Mouse (Mus musculus) heart, embryonic 14.5 days (tissue): ENCODE data around the gene Cradd. TPM values are rescaled to one million over a fixed set of nuclear protein-coding genes. Genes with fewer than 3 reads are reported as not detected.

Experiments
- ATAC-seq: fragments of 200-750 bp; cut with Nextera tagmentation; 2 replicates; pipeline ENCODE4 v1.8.0; 2017; ENCODE audit warnings: low read depth, moderate TSS enrichment; ENCODE audit not compliant: insufficient number of reproducible peaks, insufficient read depth, low FRiP score
- H3K27ac ChIP-seq, 2 experiments: fragments of 200-500 bp in 1 of 2; fragments of 300-500 bp in 1 of 2; sonication (generic) in 1 of 2; replicated peaks in 1 of 2; 2 replicates each; pipeline ENCODE4 v1.5.1; 2012 to 2014; ENCODE audit warnings: low read depth in 2 of 2, low read length in 2 of 2, control low read depth in 1 of 2, mild to moderate bottlenecking in 1 of 2, mixed read lengths in 1 of 2; ENCODE audit not compliant: control insufficient read depth in 1 of 2, insufficient read depth in 1 of 2
- H3K27me3 ChIP-seq: fragments of 300-500 bp; sonication (generic); 2 replicates; pipeline ENCODE4 v1.6.1; 2014; ENCODE audit warnings: mild to moderate bottlenecking, low read length, control low read depth; ENCODE audit not compliant: control insufficient read depth, insufficient read depth
- H3K36me3 ChIP-seq: fragments of 300-500 bp; sonication (generic); 2 replicates; pipeline ENCODE4 v1.6.1; 2014; ENCODE audit warnings: mild to moderate bottlenecking, control low read depth, low read length, mixed read lengths; ENCODE audit not compliant: control insufficient read depth, insufficient read depth
- H3K4me1 ChIP-seq, 2 experiments: fragments of 200-500 bp in 1 of 2; fragments of 300-500 bp in 1 of 2; sonication (generic) in 1 of 2; 2 replicates each; pipeline ENCODE4 v1.6.1; 2012 to 2014; ENCODE audit warnings: low read length in 2 of 2, control low read depth in 1 of 2, mixed read lengths in 1 of 2; ENCODE audit not compliant: control insufficient read depth in 2 of 2, insufficient read depth in 2 of 2
- H3K4me2 ChIP-seq: fragments of 300-500 bp; sonication (generic); 2 replicates; pipeline ENCODE4 v1.6.1; 2014; ENCODE audit warnings: mild to moderate bottlenecking, low read length
- H3K4me3 ChIP-seq, 2 experiments: fragments of 200-500 bp in 1 of 2; fragments of 300-500 bp in 1 of 2; sonication (generic) in 1 of 2; 2 replicates each; pipeline ENCODE4 v1.5.1; 2012 to 2014; ENCODE audit warnings: low read length in 2 of 2, mild to moderate bottlenecking in 2 of 2, control low read depth in 1 of 2, low read depth in 1 of 2, moderate library complexity in 1 of 2; ENCODE audit not compliant: control insufficient read depth in 1 of 2, insufficient read depth in 1 of 2
- H3K9ac ChIP-seq: fragments of 300-500 bp; sonication (generic); 2 replicates; pipeline ENCODE4 v1.6.1; 2014; ENCODE audit warnings: mild to moderate bottlenecking, low read length
- H3K9me3 ChIP-seq: fragments of 300-500 bp; sonication (generic); 2 replicates; pipeline ENCODE4 v1.6.1; 2016; ENCODE audit warnings: low read length, control low read depth; ENCODE audit not compliant: control insufficient read depth
- WGBS: fragments of 180-500 bp; shearing (Covaris S2); extraction: QIAGEN DNeasy Blood & Tissue Kit; methylation state at CpG from one replicate; pipeline ENCODE4 v1.1.7; 2014; 5-methylcytosine and 5-hydroxymethylcytosine counted together
- polyA plus RNA-seq: library from polyadenylated mRNA; unstranded; fragments of >200 nt; fragmentation: Nextera tagmentation; extraction: Ambion mirVana; gene quantifications from 2 replicates; pipeline ENCODE4 v1.2.1, GENCODE M21; 2014

Cradd gene
- polyA plus RNA-seq, 1 experiment from 2014 or later = 12.3 TPM

- no peaks in the 10 kb centered on the region for H3K27me3 ChIP-seq
- no peaks in the 10 kb centered on the region for H3K36me3 ChIP-seq
- no peak overlapping the region for H3K4me2 ChIP-seq
- ATAC-seq = no peak
- no peak overlapping the region for H3K4me3 ChIP-seq
- peaks cover 6 to 8% of the 10 kb centered on the region in 2 experiments; a peak in 3 of 4 replicates for H3K4me1 ChIP-seq
- H3K9ac ChIP-seq = no peak overlapping the region
- WGBS = 80% methylated on average over 4 of the region's 4 CpGs
- no peak overlapping the region for H3K27ac ChIP-seq
- H3K9me3 ChIP-seq = no peaks in the 10 kb centered on the region
Observed at GRCm38 (mm10) chr10:95178785-95179184, 145.1 kb downstream of the Cradd start.

- no peak overlapping the region for H3K27ac ChIP-seq
- ATAC-seq = no peak
- no peaks in the 10 kb centered on the region for H3K27me3 ChIP-seq
- H3K9ac ChIP-seq = no peak overlapping the region
- H3K4me1 ChIP-seq = peaks cover 14 to 20% of the 10 kb centered on the region in 2 experiments
- H3K4me3 ChIP-seq = no peak overlapping the region
- WGBS = 61% methylated on average over 26 of the region's 26 CpGs
- H3K4me2 ChIP-seq = no peak overlapping the region
- H3K9me3 ChIP-seq = no peaks in the 10 kb centered on the region
- no peaks in the 10 kb centered on the region for H3K36me3 ChIP-seq
Observed at GRCm38 (mm10) chr10:95175423-95176120, 148.4 kb downstream of the Cradd start.

GRCm38 (mm10) chr10:95174260-95174659 is 149.7 kb downstream of the Cradd start:
- no peak overlapping the region for H3K4me3 ChIP-seq
- no peaks in the 10 kb centered on the region for H3K27me3 ChIP-seq
- no peak overlapping the region for H3K9ac ChIP-seq
- H3K36me3 ChIP-seq = no peaks in the 10 kb centered on the region
- WGBS = 76% methylated on average over 6 of the region's 6 CpGs
- peaks cover 14 to 20% of the 10 kb centered on the region in 2 experiments for H3K4me1 ChIP-seq
- H3K27ac ChIP-seq = no peak overlapping the region
- no peak for ATAC-seq
- no peaks in the 10 kb centered on the region for H3K9me3 ChIP-seq
- no peak overlapping the region for H3K4me2 ChIP-seq

DNA sequence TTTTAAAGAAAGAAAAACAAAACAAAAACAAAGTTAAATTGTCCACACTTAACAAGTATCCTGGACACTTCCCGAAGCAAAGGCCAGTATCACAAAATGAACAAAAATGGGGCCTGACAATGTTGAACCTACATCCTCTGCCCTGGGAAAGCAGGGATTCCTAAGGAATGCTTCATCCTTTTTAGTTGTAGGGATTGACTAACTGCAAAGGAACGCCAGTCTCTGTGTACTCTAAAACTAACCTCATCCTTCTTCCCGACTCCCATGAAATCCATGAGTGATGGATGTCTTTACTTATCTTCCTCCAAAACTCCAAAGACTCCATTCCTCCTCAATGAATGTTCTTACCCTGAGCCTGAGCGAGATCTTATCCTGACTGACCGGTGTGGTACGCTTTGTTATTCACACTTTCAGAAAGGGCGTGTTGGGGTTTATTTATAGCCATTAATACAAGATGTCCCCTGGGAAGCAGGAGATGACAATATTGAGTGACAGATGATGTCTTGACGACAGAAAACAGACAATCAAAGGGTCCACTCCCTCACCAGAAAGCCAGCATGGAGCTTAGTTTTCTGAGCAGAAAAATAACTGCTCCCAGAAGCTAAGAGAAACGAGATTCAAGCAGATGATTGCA is 153.1 kb downstream of the Cradd start:
- Histone ChIP-seq H3K27ac (no peak overlapping the region), H3K36me3 (no peaks in the 10 kb centered on the region), H3K4me2 (no peak overlapping the region), H3K9ac (no peak overlapping the region), H3K9me3 (no peaks in the 10 kb centered on the region), H3K4me3 (no peak overlapping the region), H3K4me1 (peaks cover 8 to 14% of the 10 kb centered on the region in 2 experiments), H3K27me3 (no peaks in the 10 kb centered on the region)
- no peak for ATAC-seq
- WGBS = 29% methylated on average over 9 of the region's 9 CpGs

GRCm38 (mm10) chr10:95164949-95165348 is 159.0 kb downstream of the Cradd start:
- H3K36me3 ChIP-seq = no peaks in the 10 kb centered on the region
- H3K4me3 ChIP-seq = no peak overlapping the region
- H3K27ac ChIP-seq = no peak overlapping the region
- no peak overlapping the region for H3K9ac ChIP-seq
- no peak overlapping the region for H3K4me2 ChIP-seq
- no peaks in the 10 kb centered on the region for H3K27me3 ChIP-seq
- 78% methylated on average over 2 of the region's 2 CpGs for WGBS
- no peak for ATAC-seq
- no peaks in the 10 kb centered on the region for H3K9me3 ChIP-seq
- H3K4me1 ChIP-seq = peaks cover 3 to 7% of the 10 kb centered on the region in 2 experiments; a peak in 3 of 4 replicates

- no peak for ATAC-seq
- Histone ChIP-seq H3K4me2 (0 out of 2 replicates have a peak overlapping the region, but pooled peaks have one; percentile 1), H3K9me3 (no peaks in the 10 kb centered on the region), H3K36me3 (no peaks in the 10 kb centered on the region), H3K27ac (peak overlapping the region; percentile 9 to 29; a peak in 3 of 4 replicates), H3K9ac (no peak overlapping the region), H3K27me3 (no peaks in the 10 kb centered on the region), H3K4me1 (peaks cover 3 to 7% of the 10 kb centered on the region in 2 experiments; a peak in 3 of 4 replicates), H3K4me3 (no peak overlapping the region)
- 39% methylated on average over 8 of the region's 8 CpGs for WGBS
Observed at GRCm38 (mm10) chr10:95162691-95163374, 161.1 kb downstream of the Cradd start.

- Histone ChIP-seq H3K9ac (no peak overlapping the region), H3K36me3 (no peaks in the 10 kb centered on the region), H3K4me1 (peaks cover 3 to 7% of the 10 kb centered on the region in 2 experiments; a peak in 3 of 4 replicates), H3K27ac (no peak overlapping the region), H3K4me2 (no peak overlapping the region), H3K27me3 (no peaks in the 10 kb centered on the region), H3K4me3 (no peak overlapping the region), H3K9me3 (no peaks in the 10 kb centered on the region)
- 52% methylated on average over 9 of the region's 9 CpGs for WGBS
- no peak for ATAC-seq
Observed at GRCm38 (mm10) chr10:95159675-95160256, 164.2 kb downstream of the Cradd start.
